Mouse (Mus musculus): Measurements from ENCODE around the gene Gipc3. TPM values are rescaled to one million over a fixed set of nuclear protein-coding genes. Genes with fewer than 3 reads are reported as not detected.

The Gipc3 gene
- polyA plus RNA-seq (2016; fragmentation: Nextera tagmentation; extraction: Ambion mirVana), result 0.05 TPM in 1 of 2 replicates, not detected in the other

GRCm38 (mm10) chr10:81342686-81343505 is at the start of gene Gipc3:
Gene Gipc3 (minus strand): TSS chr10:81343266.
- Histone ChIP-seq H3K27me3 (peaks cover 87% of the 10 kb centered on the region), H3K27ac (no peak within 1 kb of the TSS), H3K9me3 (no peaks in the 10 kb centered on the region), H3K36me3 (peaks cover 18% of the 10 kb centered on the region), H3K4me1 (replicated peaks) (peaks cover 27% of the 10 kb centered on the region), H3K4me2 (peak within 1 kb of the TSS; percentile 74), H3K9ac (replicated peaks) (peak within 1 kb of the TSS; percentile 57), H3K4me3 (replicated peaks) (peak within 1 kb of the TSS; percentile 48)
- WGBS, result 4% methylated on average over 64 of the region's 67 CpGs
- ATAC-seq (ENCODE audit: insufficient number of reproducible peaks, insufficient read depth, low FRiP score, low TSS enrichment, low read depth), result no peak

DNA sequence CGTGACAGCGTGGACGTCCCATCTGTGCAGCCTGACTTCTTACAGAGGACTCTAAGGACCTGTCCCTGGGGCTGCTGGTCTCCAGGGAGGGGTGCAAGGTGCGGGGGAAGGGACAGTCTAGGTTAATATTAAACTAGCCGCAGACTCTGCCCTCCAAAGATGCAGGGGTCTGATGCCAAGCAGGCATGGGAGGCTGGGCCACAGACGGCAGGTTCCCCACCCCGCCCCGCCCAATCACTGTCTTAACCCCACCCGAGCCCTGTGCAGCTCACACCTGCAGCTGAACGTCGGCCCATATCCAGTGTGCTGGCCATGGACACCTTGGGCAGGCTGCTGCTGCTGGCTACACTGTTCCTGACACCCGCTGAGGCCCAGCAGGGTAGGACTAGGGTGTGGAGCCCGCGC is 49.7 kb upstream of the Gipc3 start, which contains the start of gene Smim24:
TSS of gene Smim24 (plus strand) at position 271 of the 405 bp plus-strand sequence.
- 68% methylated on average over 14 of the region's 14 CpGs for WGBS
- no peak for ATAC-seq (ENCODE audit: insufficient number of reproducible peaks, insufficient read depth, low FRiP score, low TSS enrichment, low read depth)
- Histone ChIP-seq H3K9ac (replicated peaks) (peak within 1 kb of the TSS; percentile 56), H3K36me3 (peaks cover 34% of the 10 kb centered on the region), H3K27ac (peak within 1 kb of the TSS; percentile 53), H3K27me3 (no peaks in the 10 kb centered on the region), H3K4me3 (replicated peaks) (peak within 1 kb of the TSS; percentile 30), H3K9me3 (no peaks in the 10 kb centered on the region), H3K4me1 (replicated peaks) (peaks cover 27% of the 10 kb centered on the region), H3K4me2 (peak within 1 kb of the TSS; percentile 62)

GRCm38 (mm10) chr10:81392270-81392669 is 49.2 kb upstream of the Gipc3 start:
- Histone ChIP-seq H3K9ac (replicated peaks) (0 out of 2 replicates have a peak overlapping the region, but pooled peaks have one; percentile 56), H3K4me2 (no peak overlapping the region), H3K4me1 (replicated peaks) (peaks cover 27% of the 10 kb centered on the region), H3K27ac (no peak overlapping the region), H3K9me3 (no peaks in the 10 kb centered on the region), H3K4me3 (replicated peaks) (no peak overlapping the region), H3K27me3 (no peaks in the 10 kb centered on the region), H3K36me3 (peaks cover 35% of the 10 kb centered on the region)
- WGBS, result 86% methylated on average over 6 of the region's 6 CpGs
- no peak for ATAC-seq (ENCODE audit: insufficient number of reproducible peaks, insufficient read depth, low FRiP score, low TSS enrichment, low read depth)

DNA sequence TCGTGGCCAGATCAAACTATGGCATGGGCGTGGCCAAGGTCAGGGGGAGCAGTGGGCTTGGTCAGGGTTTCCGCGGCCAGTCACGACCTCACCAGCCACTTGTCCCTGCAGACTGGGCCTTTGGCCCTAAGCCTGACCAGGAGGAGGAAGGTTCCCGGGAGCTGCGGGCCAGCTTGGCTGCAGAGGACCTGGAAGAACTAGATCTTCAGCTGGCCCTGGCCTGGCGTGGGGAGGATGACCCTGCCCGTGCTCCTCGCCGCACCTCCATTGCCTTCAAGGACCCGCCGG is 47.6 kb upstream of the Gipc3 start:
- H3K27me3 ChIP-seq, result no peaks in the 10 kb centered on the region
- H3K4me1 ChIP-seq (replicated peaks), result peaks cover 24% of the 10 kb centered on the region
- no peaks in the 10 kb centered on the region for H3K9me3 ChIP-seq
- H3K4me2 ChIP-seq, result no peak overlapping the region
- H3K4me3 ChIP-seq (replicated peaks), result no peak overlapping the region
- no peak for ATAC-seq (ENCODE audit: insufficient number of reproducible peaks, insufficient read depth, low FRiP score, low TSS enrichment, low read depth)
- peaks cover 48% of the 10 kb centered on the region for H3K36me3 ChIP-seq
- no peak overlapping the region for H3K27ac ChIP-seq
- WGBS, result 87% methylated on average over 13 of the region's 13 CpGs
- no peak overlapping the region for H3K9ac ChIP-seq (replicated peaks)

DNA sequence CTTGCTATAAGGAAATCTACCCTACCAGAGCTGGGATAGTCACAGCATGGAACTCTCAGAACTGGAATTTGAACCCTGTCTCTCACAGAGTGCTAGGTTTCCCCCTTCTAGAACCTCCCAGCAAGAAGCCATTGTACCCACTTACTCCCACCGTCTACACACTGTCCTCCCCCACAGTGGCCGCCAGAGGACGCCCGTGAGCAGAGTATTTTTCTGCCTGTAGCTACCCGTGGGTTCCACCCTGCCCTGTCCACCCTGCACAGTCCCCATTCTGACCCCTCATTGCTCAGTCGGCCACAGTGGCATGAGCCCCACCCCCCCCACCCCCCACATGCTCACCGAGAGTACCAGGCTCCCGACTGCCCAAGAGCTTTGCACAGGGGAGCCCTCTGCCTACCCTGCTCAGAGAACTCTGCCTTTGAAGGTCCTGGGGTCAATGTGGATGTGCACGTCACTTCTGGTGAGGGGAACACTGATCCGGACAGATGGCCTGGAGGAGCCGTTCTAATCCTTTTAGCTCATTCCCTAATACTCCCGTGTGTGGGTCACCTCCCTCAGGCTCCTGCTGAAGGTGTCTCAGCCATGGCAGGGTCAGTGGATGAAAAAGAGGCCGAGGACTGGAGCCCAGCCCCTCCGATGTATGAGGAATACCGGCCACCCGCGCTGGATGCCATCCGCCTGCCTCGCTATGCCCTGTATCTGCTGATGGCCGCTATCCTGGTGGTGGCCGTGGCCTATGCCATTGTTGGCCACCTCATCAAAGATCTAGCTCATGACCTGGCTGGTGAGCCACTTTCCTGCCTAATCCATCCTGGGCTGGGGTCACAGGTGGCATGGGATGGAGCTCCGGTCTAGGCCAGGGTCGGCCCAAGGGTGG is 47.0 kb upstream of the Gipc3 start:
- no peaks in the 10 kb centered on the region for H3K9me3 ChIP-seq
- peaks cover 50% of the 10 kb centered on the region for H3K36me3 ChIP-seq
- ATAC-seq (ENCODE audit: insufficient number of reproducible peaks, insufficient read depth, low FRiP score, low TSS enrichment, low read depth), result no peak
- H3K4me1 ChIP-seq (replicated peaks), result peaks cover 30% of the 10 kb centered on the region
- WGBS, result 63% methylated on average over 23 of the region's 23 CpGs
- H3K27me3 ChIP-seq, result no peaks in the 10 kb centered on the region
- no peak overlapping the region for H3K4me2 ChIP-seq
- no peak overlapping the region for H3K9ac ChIP-seq (replicated peaks)
- no peak overlapping the region for H3K27ac ChIP-seq
- no peak overlapping the region for H3K4me3 ChIP-seq (replicated peaks)

GRCm38 (mm10) chr10:81389373-81389772 is 46.3 kb upstream of the Gipc3 start:
- H3K27ac ChIP-seq, result no peak overlapping the region; the same call in 1 of the 2 replicates
- ATAC-seq (ENCODE audit: insufficient number of reproducible peaks, insufficient read depth, low FRiP score, low TSS enrichment, low read depth), result no peak
- H3K9me3 ChIP-seq, result no peaks in the 10 kb centered on the region
- peaks cover 50% of the 10 kb centered on the region for H3K36me3 ChIP-seq
- no peak overlapping the region for H3K4me3 ChIP-seq (replicated peaks)
- no peak overlapping the region for H3K4me2 ChIP-seq
- H3K27me3 ChIP-seq, result no peaks in the 10 kb centered on the region
- WGBS, result 66% methylated on average over 3 of the region's 3 CpGs
- peaks cover 33% of the 10 kb centered on the region for H3K4me1 ChIP-seq (replicated peaks)
- H3K9ac ChIP-seq (replicated peaks), result no peak overlapping the region

DNA sequence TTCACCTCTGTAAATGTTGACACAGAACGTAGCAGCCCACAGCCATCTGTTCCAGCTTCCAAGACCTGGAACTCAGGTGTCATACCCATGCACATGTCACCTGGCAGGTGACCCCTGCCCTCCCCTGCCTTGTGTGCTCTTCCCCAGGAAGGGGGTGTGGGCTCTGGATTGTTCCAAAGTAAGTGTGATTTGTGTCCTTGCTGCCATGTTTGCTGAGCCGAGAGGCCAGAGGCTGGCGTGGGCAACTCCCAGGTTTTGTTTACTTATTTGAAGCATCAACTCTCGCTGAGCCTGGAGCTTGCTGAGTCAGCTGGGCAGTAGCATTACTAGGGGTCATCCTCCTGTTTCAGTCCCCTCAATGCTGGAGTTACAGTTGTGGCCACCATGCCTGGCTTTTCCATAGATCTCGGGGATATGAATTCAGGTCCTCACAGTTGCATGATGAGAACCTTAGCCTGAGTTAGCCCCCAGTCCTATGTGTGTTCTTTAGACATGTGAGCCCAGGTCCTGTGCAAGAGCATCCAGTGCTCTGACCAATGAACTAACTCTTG is 45.5 kb upstream of the Gipc3 start, which contains the start of gene Gm48552:
TSS of gene Gm48552 (plus strand) at position 501 of the 551 bp plus-strand sequence.
- Histone ChIP-seq H3K27me3 (no peaks in the 10 kb centered on the region), H3K36me3 (peaks cover 50% of the 10 kb centered on the region), H3K4me2 (no peak within 1 kb of the TSS), H3K4me3 (replicated peaks) (no peak within 1 kb of the TSS; the same call in 1 of the 2 replicates), H3K27ac (no peak within 1 kb of the TSS; the same call in 1 of the 2 replicates), H3K4me1 (replicated peaks) (peaks cover 30% of the 10 kb centered on the region), H3K9me3 (no peaks in the 10 kb centered on the region), H3K9ac (replicated peaks) (no peak within 1 kb of the TSS)
- ATAC-seq (ENCODE audit: insufficient number of reproducible peaks, insufficient read depth, low FRiP score, low TSS enrichment, low read depth), result no peak
- WGBS, result 82% methylated on average over 5 of the region's 5 CpGs

DNA sequence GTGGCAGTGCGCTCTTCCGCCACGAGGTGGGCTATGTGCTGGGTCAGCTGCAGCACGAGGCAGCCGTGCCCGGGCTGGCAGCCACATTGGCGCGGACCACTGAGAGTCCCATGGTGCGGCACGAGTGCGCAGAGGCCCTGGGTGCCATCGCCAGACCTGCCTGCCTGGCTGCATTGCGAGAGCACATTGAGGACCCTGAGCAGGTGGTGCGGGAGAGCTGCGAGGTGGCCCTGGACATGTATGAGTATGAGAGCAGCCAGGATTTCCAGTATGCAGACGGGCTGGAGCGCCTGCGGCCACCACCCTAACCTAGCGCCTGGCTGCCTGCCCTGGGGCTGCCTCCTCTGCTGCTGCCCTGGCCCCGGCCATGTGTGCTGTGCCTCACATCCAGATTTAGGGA is 44.6 kb upstream of the Gipc3 start:
- H3K27me3 ChIP-seq, result no peaks in the 10 kb centered on the region
- H3K36me3 ChIP-seq, result peaks cover 50% of the 10 kb centered on the region
- peaks cover 22% of the 10 kb centered on the region for H3K4me1 ChIP-seq (replicated peaks)
- H3K4me2 ChIP-seq, result no peak overlapping the region
- H3K9me3 ChIP-seq, result no peaks in the 10 kb centered on the region
- no peak overlapping the region for H3K9ac ChIP-seq (replicated peaks)
- H3K27ac ChIP-seq, result no peak overlapping the region
- ATAC-seq (ENCODE audit: insufficient number of reproducible peaks, insufficient read depth, low FRiP score, low TSS enrichment, low read depth), result no peak
- 92% methylated on average over 20 of the region's 20 CpGs for WGBS
- no peak overlapping the region; the same call in 1 of the 2 replicates for H3K4me3 ChIP-seq (replicated peaks)

GRCm38 (mm10) chr10:81385603-81386306 is 42.7 kb upstream of the Gipc3 start:
- H3K4me3 ChIP-seq (replicated peaks), result peak overlapping the region; percentile 92
- H3K27me3 ChIP-seq, result no peaks in the 10 kb centered on the region
- no peak overlapping the region for H3K9ac ChIP-seq (replicated peaks)
- peak overlapping the region; percentile 84 for H3K4me2 ChIP-seq
- peaks cover 46% of the 10 kb centered on the region for H3K36me3 ChIP-seq
- H3K4me1 ChIP-seq (replicated peaks), result peaks cover 18% of the 10 kb centered on the region
- H3K9me3 ChIP-seq, result no peaks in the 10 kb centered on the region
- H3K27ac ChIP-seq, result no peak overlapping the region
- 85% methylated on average over 22 of the region's 22 CpGs for WGBS
- ATAC-seq (ENCODE audit: insufficient number of reproducible peaks, insufficient read depth, low FRiP score, low TSS enrichment, low read depth), result no peak

DNA sequence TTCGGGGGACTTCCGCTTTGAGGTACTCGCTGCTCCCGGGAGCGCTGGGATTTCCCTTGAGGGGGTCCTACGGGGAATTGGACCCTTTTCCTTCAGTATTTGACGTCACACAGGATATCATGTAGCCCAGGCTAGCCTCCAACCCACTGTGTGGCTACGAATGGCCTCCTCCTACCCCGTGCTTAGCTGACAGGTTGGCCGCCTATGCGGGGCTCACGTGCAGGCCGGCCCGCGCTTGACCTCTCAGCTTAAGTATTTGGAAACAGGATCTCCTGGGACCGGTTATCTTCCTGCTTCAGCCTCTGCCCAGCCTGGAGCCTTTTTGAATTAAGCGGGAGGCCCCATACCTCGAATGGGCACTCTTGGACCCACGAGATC is 41.5 kb upstream of the Gipc3 start:
- Histone ChIP-seq H3K36me3 (peaks cover 41% of the 10 kb centered on the region), H3K4me3 (replicated peaks) (peak overlapping the region; percentile 92), H3K4me2 (peak overlapping the region; percentile 84), H3K4me1 (replicated peaks) (peaks cover 13% of the 10 kb centered on the region), H3K9me3 (no peaks in the 10 kb centered on the region), H3K27me3 (no peaks in the 10 kb centered on the region), H3K27ac (peak overlapping the region; percentile 79), H3K9ac (replicated peaks) (peak overlapping the region; percentile 85)
- under 1% methylated on average over 19 of the region's 19 CpGs for WGBS
- ATAC-seq (ENCODE audit: insufficient number of reproducible peaks, insufficient read depth, low FRiP score, low TSS enrichment, low read depth), result no peak; the same call in 1 of the 2 replicates
